Mouse (Mus musculus) thymus, postnatal 0 days (tissue): Measurements from ENCODE around the gene Capn11. TPM values are rescaled to one million over a fixed set of nuclear protein-coding genes. Genes with fewer than 3 reads are reported as not detected.

Source experiments
- DNase-seq: peaks from one replicate; pipeline ENCODE4 v3.0.0-alpha.2; 2015; ENCODE audit warnings: low spot score
- polyA plus RNA-seq: library from polyadenylated mRNA; unstranded; fragments of >200 nt; fragmentation: Nextera tagmentation; extraction: Ambion mirVana; gene quantifications from 2 replicates; pipeline ENCODE4 v1.2.1, GENCODE M21; 2015

Gene Capn11
- polyA plus RNA-seq, 1 experiment from 2014 or later = not detected

GRCm38 (mm10) chr17:45598891-45599290 lies 60.2 kb downstream of the Capn11 start:
- no peak for DNase-seq

GRCm38 (mm10) chr17:45598376-45598775 lies 60.7 kb downstream of the Capn11 start:
- no peak for DNase-seq

- peak; percentile 24 for DNase-seq
Observed at GRCm38 (mm10) chr17:45597787-45598186, 61.3 kb downstream of the Capn11 start.

GRCm38 (mm10) chr17:45596631-45597396 lies 62.3 kb downstream of the Capn11 start:
- DNase-seq = peak; percentile 60

GRCm38 (mm10) chr17:45595736-45596390 lies 63.3 kb downstream of the Capn11 start:
- DNase-seq = peak; percentile 18

GRCm38 (mm10) chr17:45594881-45595735 lies 64.0 kb downstream of the Capn11 start:
- DNase-seq = peak; percentile 79

GRCm38 (mm10) chr17:45594195-45594594 lies 64.9 kb downstream of the Capn11 start:
- peak; percentile 2 for DNase-seq

GRCm38 (mm10) chr17:45593479-45593878 lies 65.6 kb downstream of the Capn11 start:
- no peak for DNase-seq

GRCm38 (mm10) chr17:45592606-45593431 lies 66.3 kb downstream of the Capn11 start:
- DNase-seq = peak; percentile 17

- peak; percentile 30 for DNase-seq
Observed at GRCm38 (mm10) chr17:45591701-45592605, 67.2 kb downstream of the Capn11 start.

- DNase-seq = no peak
Observed at GRCm38 (mm10) chr17:45590410-45590809, 68.7 kb downstream of the Capn11 start.

GRCm38 (mm10) chr17:45589844-45590243 lies 69.3 kb downstream of the Capn11 start:
- no peak for DNase-seq

GRCm38 (mm10) chr17:45589236-45589635 lies 69.9 kb downstream of the Capn11 start:
- DNase-seq = no peak

GRCm38 (mm10) chr17:45588370-45588769 lies 70.8 kb downstream of the Capn11 start:
- no peak for DNase-seq

GRCm38 (mm10) chr17:45586449-45586837 lies 72.7 kb downstream of the Capn11 start:
- peak; percentile 26 for DNase-seq

- peak; percentile 5 for DNase-seq
Observed at GRCm38 (mm10) chr17:45585725-45586448, 73.2 kb downstream of the Capn11 start.

GRCm38 (mm10) chr17:45584939-45585678 lies 74.0 kb downstream of the Capn11 start:
- peak; percentile 75 for DNase-seq
